Mouse (Mus musculus) right cerebral cortex, adult 2 months (tissue): ENCODE measurements around the gene Rcsd1.
A peak's percentile ranks its signal among the peaks of the same experiment; 100 is the strongest.

Experiments
- DNase-seq, 2 experiments: peaks; one replicate each; pipeline ENCODE4 v3.0.0; 2021 to 2022; ENCODE audit warnings: low spot score in 2 of 2

The Rcsd1 gene

DNA sequence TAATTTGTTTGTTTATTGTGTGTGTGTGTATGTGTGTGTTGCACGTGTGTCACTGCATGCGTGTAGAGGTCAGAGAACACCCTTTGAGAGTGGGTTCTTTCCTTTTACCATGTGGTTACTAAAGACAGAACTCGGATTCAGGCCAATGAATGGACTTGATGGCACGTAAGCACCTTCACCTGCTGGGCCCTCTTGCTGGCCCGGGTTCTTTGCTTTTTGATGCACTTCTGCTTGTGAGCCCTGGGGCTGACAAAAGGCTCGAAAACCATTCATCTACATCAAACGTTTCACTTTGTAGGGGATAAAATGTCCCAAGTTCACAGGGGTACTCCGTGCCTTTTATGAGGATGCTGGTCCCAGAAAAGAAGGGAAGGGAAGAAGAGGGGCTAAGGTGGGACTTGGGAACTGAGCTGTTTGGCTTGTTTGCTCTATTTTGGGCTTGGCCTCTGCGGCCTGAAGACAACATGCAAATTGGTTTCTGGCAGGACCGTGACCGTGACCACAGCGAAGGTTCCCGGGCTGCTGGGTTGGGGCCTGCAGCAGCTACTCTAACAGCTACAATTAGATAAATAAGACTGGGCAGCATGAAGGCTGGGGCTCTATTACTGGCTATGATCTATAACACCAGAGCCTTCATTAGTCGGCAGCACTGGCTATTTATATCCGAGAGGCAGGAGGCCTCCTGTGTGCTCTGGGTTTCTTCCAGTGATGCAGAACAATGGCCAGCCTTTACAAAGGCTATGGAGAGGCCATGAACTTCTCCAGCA, 46.9 kb downstream of the Rcsd1 start:
- no peak for DNase-seq

DNA sequence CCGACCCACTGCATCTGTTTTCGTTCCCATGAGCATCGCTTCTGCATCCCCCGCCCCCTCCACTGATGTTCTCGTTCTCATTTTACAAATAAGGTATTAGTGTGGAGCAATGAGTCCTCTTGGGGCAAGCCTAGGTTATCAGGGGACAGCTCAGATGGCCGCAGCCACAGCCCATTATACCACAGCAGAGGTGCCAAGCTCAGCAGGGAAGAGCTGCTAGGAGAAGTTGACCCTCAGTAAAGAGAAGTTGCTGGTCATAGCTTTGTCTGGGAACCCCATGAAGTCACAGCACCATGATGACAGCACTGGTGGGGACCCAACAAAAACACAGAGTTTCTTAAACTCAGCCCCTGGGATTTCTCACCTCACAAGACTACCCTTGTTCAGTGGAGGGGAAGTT, 47.8 kb downstream of the Rcsd1 start:
- no peak for DNase-seq

- DNase-seq: no peak
Measured at GRCm38 (mm10) chr1:165661191-165661590, 48.4 kb downstream of the Rcsd1 start.

GRCm38 (mm10) chr1:165660774-165661173, 48.8 kb downstream of the Rcsd1 start:
- DNase-seq: peak; percentile 73 to 81

DNA sequence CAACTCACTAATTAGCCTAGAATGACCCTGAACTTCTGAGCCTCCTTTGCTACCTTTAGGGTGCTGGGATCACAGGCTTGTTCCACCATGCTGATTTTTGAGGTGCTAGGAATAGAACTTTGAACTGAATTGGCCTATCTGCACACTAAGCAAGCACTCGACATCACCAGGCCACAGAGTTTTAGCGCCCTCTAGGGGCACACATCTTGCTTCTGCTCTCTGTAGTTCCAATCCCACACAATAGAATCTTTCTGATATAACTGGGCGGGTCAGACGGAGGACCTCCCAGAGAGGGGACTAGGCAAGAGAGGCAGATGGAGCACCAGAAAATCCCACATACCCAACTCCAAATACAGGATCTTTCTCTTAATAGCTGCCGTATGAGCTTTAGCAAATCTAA, 51.0 kb downstream of the Rcsd1 start:
- peak; percentile 78 to 81 for DNase-seq

- DNase-seq: no peak
Measured at GRCm38 (mm10) chr1:165655482-165655881, 54.1 kb downstream of the Rcsd1 start.

DNA sequence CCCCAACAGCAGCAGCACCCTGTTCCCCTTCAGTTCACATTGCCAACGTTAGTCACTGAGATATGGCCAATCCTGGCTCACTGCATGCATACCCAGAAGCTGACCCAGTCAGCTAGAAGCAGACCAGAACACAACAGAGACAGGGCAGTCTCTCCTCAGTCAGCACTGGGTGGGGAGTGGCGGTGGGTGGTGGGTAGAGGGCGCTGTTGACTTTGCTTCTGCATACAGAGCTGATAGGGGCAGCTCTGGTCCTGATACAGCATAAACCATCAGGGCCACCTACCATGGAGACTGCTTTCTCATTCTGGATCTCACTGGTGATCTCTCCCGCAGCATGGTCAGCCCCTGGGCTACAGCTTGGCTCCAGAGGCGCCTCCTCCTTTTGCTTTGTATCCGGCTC, 54.5 kb downstream of the Rcsd1 start:
- DNase-seq: no peak

DNA sequence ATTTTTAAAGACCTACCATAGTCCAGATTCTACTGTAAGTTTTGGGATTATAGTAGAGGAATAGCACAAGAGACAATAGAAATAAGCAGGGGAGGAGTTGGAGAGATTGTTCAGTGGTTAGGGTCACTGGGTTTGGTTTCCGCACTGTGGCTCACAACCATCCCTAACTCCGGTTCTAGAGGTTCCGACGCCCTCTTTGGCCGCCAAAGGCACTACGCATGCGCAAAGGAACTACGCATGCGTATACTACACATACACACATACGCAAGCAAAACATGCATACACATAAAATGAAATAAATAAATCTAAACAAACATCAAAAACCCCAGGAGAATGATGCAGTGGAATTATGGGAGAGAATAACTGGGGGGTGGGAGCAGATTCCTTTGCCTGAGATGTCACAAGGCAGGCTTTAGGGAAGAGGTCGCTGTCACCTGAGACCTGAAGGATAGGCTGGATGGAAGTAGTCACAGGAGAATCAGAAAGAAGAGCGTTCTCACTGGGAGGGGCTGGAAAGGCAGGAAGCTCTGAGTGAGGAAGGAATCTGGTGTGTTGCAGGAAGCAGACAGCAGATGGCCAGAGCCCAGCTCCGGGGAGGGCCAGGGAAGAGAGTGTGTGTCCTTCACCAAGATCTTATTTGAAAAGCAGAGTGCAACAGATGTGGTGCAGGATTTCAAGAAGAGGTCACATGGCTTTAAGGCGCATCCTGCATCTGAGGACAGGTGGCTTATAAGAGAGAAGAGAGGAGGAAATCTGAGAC, 56.3 kb downstream of the Rcsd1 start:
- no peak for DNase-seq

DNA sequence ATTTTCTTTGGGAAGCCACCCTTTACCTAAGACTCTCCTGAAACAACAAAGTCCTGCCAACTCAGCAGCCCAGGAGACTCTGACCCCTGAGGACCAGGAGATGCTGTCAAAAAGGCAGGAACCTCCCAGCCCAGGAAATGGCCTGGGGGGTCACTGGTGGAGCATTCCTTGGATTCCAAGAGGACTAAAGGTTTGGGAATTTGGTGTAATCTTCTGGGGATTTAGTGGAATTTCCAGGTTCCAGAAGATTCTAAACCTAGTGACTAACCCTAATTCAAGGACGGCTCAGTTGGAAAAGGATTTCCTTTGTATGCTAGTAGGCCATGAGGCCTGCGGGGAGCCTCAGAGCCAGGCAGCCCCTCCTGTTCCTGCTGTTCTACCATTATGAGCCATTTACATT, 57.0 kb downstream of the Rcsd1 start:
- no peak for DNase-seq

- no peak for DNase-seq
Measured at GRCm38 (mm10) chr1:165651158-165651557, 58.4 kb downstream of the Rcsd1 start.

DNA sequence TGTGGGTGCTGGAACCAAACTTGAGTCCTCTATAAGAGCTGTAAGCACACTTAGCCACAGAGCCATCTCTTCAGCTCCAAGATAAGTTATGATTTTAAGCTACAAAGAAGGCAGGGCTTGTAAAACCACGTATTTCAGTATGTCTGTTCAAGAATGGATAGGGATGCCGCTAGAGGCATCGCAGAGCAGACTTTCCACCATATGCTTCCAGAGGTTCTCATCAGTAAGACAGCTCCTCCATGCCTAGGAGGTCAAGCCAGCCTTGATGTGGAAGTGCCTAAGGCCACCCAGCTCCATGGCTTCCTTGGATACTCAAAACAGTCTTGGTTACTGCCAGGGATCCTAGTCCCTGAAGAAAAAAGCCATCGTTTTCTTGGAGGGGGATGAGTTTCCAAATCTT, 64.5 kb downstream of the Rcsd1 start:
- no peak for DNase-seq

- no peak for DNase-seq
Measured at GRCm38 (mm10) chr1:165643735-165644134, 65.8 kb downstream of the Rcsd1 start.

DNA sequence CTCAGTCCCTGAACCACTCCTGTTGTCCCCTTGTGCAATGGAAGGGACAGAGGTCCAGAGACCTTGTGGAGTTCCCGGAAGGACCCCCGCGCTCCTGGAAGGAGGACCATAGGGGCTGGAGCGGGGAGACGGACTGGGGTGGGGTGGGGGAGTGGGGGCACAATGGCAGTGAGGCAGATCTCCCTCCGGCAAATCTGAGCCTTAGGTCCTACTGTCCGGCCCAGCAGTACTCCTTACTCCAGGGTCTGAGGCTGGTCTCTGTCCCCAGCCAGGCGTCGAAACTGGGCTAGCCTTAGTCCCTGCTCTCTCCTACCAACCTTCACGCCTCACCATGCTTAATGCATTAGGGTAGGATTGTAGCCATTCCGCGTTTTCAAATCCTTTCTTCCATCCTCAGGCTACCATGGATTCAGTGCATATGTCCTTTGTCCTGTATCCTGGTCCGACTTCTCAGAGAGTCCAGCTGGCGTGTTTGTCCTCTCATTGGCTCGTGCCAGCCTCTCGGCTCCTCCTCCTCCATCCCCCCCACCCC, 66.7 kb downstream of the Rcsd1 start:
- peak; percentile 44 to 56 for DNase-seq

DNA sequence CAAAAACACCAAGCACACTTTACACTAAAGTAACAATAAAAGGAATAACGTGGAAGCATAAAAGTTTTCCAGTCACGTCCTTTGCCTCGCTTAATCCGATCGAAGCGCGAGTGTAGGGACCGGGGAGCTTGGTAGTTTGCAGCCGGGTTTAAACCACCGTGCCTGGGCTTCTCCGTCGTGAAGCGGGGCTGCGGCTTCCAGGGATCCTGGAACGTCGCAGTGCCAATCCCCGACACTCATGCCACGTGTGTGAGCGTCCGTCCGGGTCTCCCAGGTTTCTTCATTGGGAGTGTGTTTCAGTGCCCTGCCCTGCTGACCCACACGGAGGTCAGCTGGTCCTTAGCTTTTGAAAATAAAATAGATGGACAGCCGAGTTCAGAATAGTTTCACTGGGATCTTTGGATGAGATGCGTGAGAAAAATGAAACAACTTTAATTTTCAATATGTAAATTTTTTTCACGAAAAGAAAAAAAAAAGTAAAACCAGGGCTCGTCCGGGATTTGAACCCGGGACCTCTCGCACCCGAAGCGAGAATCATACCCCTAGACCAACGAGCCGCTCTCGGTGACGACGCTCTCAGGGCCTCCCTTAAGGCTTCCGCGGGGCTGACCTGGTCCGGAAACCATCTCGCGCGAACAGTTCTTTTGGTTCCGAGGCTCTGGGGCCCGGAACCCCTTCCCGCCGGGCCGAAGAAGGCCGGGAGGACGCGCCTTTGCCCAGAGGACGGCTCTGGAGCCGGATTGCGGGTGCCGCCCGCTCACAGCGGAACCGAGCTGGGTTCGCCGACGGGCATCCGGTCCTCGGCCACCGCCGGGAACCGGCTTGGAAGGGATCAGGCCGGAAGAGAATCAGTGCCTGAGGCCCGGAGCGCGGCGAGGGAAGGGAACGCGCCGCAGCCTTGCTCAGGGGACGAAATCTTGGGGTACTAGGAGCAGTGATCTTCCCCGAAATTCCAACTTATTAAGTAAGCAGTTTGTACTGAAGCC, 67.5 kb downstream of the Rcsd1 start:
- DNase-seq: peak; percentile 92 to 97

DNA sequence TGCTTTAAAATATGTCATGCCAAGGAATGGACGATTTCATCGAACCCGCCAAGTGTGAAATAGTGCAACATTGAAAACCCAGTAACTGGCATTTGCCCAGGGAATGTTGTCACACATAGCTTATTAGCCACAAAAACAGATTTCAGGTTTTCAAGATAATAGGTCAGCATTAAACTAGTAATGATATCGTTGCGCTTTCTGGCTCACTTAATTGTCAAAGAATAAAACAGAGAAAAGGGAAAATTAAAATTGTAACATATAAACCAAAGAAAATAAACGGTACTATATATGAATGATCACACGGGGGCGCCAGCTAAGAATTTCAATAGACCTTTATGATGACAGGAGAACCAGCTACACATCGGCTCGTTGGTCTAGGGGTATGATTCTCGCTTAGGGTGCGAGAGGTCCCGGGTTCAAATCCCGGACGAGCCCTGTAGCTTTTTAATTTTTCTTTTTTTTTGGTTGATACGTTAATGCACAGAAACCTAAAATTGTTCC, 68.2 kb downstream of the Rcsd1 start:
- peak; percentile 83 to 90 for DNase-seq

DNA sequence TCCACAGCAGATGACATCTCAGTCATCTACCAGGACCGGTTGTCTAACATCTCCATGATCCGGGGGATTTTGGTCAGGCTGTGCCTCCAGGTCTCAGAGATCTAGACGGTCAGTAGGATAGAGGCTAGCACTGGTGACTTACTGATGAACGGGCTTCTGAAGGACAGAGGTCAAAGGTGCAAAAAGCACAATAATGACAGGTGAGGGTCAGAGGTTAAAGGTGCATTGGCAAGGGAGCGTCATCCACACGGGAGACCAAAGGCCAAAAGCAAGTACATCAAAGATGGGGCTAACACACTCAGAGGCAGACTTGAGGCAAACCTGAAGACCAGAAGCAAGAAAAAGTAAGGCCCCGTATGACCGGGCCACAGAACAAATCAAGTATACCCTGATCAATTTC, 73.3 kb downstream of the Rcsd1 start:
- DNase-seq: no peak

GRCm38 (mm10) chr1:165635055-165635897, 74.3 kb downstream of the Rcsd1 start:
- no peak for DNase-seq

GRCm38 (mm10) chr1:165634151-165634884, 75.2 kb downstream of the Rcsd1 start, which contains the start of gene Mpzl1:
Gene Mpzl1 (minus strand): TSS chr1:165634538.
- DNase-seq: peak; percentile 98 to 99

DNA sequence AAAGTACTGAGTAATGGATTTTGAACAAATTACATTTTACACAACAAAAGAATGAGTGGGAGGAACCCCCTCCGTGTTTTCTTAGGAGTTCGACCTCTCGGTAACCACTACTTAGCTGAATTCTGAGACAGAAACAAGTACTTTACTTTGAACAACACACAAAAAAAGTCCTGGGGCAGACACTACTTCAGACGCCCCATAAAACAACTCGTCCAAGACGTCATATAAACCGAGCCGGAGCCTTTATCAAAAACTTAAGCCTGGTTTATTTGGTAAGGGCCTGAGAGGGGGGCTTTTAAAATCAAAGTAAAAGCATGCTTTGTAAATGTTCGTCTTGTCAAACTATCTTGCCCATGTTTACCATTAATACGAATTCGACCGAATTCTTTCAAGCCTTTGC, 76.2 kb downstream of the Rcsd1 start:
- DNase-seq: no peak

DNA sequence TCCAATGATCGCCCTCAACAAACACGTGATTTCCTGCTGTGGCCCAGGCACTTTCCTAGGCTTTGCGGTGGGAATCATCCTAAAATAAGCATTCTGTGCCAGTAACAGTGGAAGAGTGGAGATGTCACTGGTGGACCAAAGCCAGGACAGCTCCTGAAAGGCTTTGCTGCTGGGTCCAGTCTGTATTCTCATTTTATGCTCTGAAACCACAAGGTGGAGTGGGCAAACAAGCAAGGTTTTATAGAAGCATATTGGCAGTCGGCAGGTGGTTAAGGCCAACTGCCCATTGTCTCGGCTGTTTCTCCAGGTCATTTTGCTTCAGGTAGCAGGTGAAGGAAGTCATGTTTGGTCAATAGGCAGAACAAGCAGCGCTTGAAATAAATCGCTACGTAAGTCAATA, 78.4 kb downstream of the Rcsd1 start:
- no peak for DNase-seq
